Mouse (Mus musculus) kidney, adult 18-20 months (tissue): ENCODE measurements at regions not wholly inside any gene's neighbourhood (a gene's known extent, or its start where the extent isn't known, plus 50 kb on each side); places are given as distances from the start of the nearest gene placed in this dataset.

Experiments
- DNase-seq: peaks from one replicate; pipeline ENCODE4 v3.0.0; 2021

GRCm38 (mm10) chr1:73857497-73857896 lies 266.8 kb downstream of the Tns1 start:
- no peak for DNase-seq

GRCm38 (mm10) chr1:73856811-73857210 lies 267.4 kb downstream of the Tns1 start:
- no peak for DNase-seq

GRCm38 (mm10) chr1:73855306-73855705 lies 268.9 kb downstream of the Tns1 start:
- no peak for DNase-seq

- DNase-seq: no peak
These were observed 270.4 kb downstream of the Tns1 start for GRCm38 (mm10) chr1:73853851-73854250.

- peak; percentile 86 for DNase-seq
These were observed 273.9 kb downstream of the Tns1 start for GRCm38 (mm10) chr1:73850173-73851014.

- DNase-seq: no peak
These were observed 275.9 kb downstream of the Tns1 start for GRCm38 (mm10) chr1:73848370-73848769.

GRCm38 (mm10) chr1:73847126-73847525 lies 277.1 kb downstream of the Tns1 start:
- no peak for DNase-seq

GRCm38 (mm10) chr1:73845115-73845514 lies 279.1 kb downstream of the Tns1 start:
- DNase-seq: peak; percentile 2

- no peak for DNase-seq
These were observed 279.7 kb downstream of the Tns1 start for GRCm38 (mm10) chr1:73844574-73844973.

- no peak for DNase-seq
These were observed 284.9 kb downstream of the Tns1 start for GRCm38 (mm10) chr1:73839351-73839750.

GRCm38 (mm10) chr1:73836680-73837079 lies 287.6 kb downstream of the Tns1 start:
- DNase-seq: no peak

- no peak for DNase-seq
These were observed 289.7 kb downstream of the Tns1 start for GRCm38 (mm10) chr1:73834566-73834965.

- DNase-seq: no peak
These were observed 293.6 kb downstream of the Tns1 start for GRCm38 (mm10) chr1:73830486-73831132.

- no peak for DNase-seq
These were observed 295.3 kb downstream of the Tns1 start for GRCm38 (mm10) chr1:73828996-73829395.

- peak; percentile 91 for DNase-seq
These were observed 297.9 kb downstream of the Tns1 start for GRCm38 (mm10) chr1:73826243-73826930.

- DNase-seq: no peak
These were observed 299.7 kb downstream of the Tns1 start for GRCm38 (mm10) chr1:73824406-73825184.

- no peak for DNase-seq
These were observed 300.5 kb downstream of the Tns1 start for GRCm38 (mm10) chr1:73823726-73824125.

- DNase-seq: no peak
These were observed 301.6 kb downstream of the Tns1 start for GRCm38 (mm10) chr1:73822616-73823015.

GRCm38 (mm10) chr1:73820701-73821100 lies 303.5 kb downstream of the Tns1 start:
- no peak for DNase-seq

- DNase-seq: no peak
These were observed 317.0 kb downstream of the Tns1 start for GRCm38 (mm10) chr1:73807206-73807605.

GRCm38 (mm10) chr1:73805156-73805555 lies 319.1 kb downstream of the Tns1 start:
- no peak for DNase-seq

GRCm38 (mm10) chr1:73799996-73800395 lies 324.3 kb downstream of the Tns1 start:
- DNase-seq: no peak

- no peak for DNase-seq
These were observed 325.0 kb downstream of the Tns1 start for GRCm38 (mm10) chr1:73799246-73799645.
